Mouse (Mus musculus): ENCODE results near the gene Acacb. TPM values are rescaled to one million over a fixed set of nuclear protein-coding genes. Genes with fewer than 3 reads are reported as not detected.

Gene Acacb
- polyA plus RNA-seq, 1 experiment from 2014 or later: 5.1 TPM

DNA sequence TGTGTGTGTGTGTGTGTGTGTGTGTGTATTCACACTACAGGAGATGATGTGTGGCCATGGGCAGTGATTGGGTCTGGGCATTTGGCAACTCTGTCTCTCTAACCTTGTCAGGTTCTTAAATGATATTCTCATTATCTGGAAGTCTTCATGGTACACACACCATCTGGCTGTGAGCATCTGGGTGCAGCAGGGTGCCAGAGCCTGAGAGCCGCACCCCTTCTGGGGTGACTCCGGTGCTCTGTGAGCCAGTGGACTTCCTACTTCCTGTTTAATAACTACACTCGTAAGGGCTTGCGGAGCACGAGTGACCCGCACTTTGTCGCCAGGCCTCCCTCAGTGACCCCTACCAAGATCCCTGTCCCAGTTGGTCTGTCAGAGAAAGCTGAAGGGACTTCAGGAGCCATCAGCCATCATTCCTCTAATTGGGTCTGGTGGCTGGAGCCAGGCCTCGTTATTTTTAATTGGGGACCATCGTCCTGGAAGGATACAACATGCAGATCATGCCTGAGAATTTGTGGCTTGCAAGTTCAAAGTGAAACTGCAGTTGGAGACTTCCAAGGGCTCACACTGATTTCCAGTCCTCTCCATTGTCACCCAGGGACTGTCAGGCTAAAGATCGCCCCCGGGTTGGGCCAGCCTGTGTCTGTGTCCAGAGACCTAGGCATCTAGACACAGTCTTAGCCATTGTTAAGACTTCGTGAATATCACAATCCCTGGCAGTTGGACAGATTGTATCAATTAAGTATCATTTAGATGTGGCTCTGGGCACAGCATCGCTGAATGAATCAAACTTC, 138.5 kb downstream of the Acacb start:
- WGBS: 54% methylated on average over 13 of the region's 13 CpGs
- Histone ChIP-seq H3K4me2 (ENCODE audit: low read length) (no peak overlapping the region), H3K4me1 (ENCODE audit: control insufficient read depth, insufficient read depth, low read length) (peaks cover 5% of the 10 kb centered on the region), H3K9me3 (replicated peaks; ENCODE audit: control insufficient read depth, low read length, poor library complexity, severe bottlenecking) (no peaks in the 10 kb centered on the region), H3K36me3 (ENCODE audit: control insufficient read depth, insufficient read depth, low read length) (no peaks in the 10 kb centered on the region), H3K27me3 (ENCODE audit: control insufficient read depth, insufficient read depth, low read depth, low read length) (no peaks in the 10 kb centered on the region), H3K9ac (ENCODE audit: low read depth, low read length) (0 out of 2 replicates have a peak overlapping the region, but pooled peaks have one; percentile 10), H3K27ac (ENCODE audit: low read length) (no peak overlapping the region), H3K4me3 (ENCODE audit: low read depth, low read length) (no peak overlapping the region)
- no peak for ATAC-seq

GRCm38 (mm10) chr5:114285398-114285700, 139.0 kb downstream of the Acacb start:
- ATAC-seq: no peak

GRCm38 (mm10) chr5:114286102-114286501, 139.8 kb downstream of the Acacb start:
- Histone ChIP-seq H3K9me3 (replicated peaks; ENCODE audit: control insufficient read depth, low read length, poor library complexity, severe bottlenecking) (no peaks in the 10 kb centered on the region), H3K27ac (ENCODE audit: low read length) (no peak overlapping the region), H3K4me2 (ENCODE audit: low read length) (no peak overlapping the region)

More at GRCm38 (mm10) chr5:114285398-114285700, 139.0 kb downstream of the Acacb start:
- no peaks in the 10 kb centered on the region for H3K27me3 ChIP-seq (ENCODE audit: control insufficient read depth, insufficient read depth, low read depth, low read length)
- peaks cover 10% of the 10 kb centered on the region for H3K4me1 ChIP-seq (ENCODE audit: control insufficient read depth, insufficient read depth, low read length)
- no peak overlapping the region for H3K4me3 ChIP-seq (ENCODE audit: low read depth, low read length)
- H3K36me3 ChIP-seq (ENCODE audit: control insufficient read depth, insufficient read depth, low read length): no peaks in the 10 kb centered on the region
- H3K9me3 ChIP-seq (replicated peaks; ENCODE audit: control insufficient read depth, low read length, poor library complexity, severe bottlenecking): no peaks in the 10 kb centered on the region
- no peak overlapping the region for H3K27ac ChIP-seq (ENCODE audit: low read length)
- H3K4me2 ChIP-seq (ENCODE audit: low read length): no peak overlapping the region
- WGBS: 76% methylated on average over 3 of the region's 3 CpGs
- no peak overlapping the region for H3K9ac ChIP-seq (ENCODE audit: low read depth, low read length)

GRCm38 (mm10) chr5:114286872-114287571, 140.7 kb downstream of the Acacb start:
- H3K9ac ChIP-seq (ENCODE audit: low read depth, low read length): no peak overlapping the region
- H3K4me3 ChIP-seq (ENCODE audit: low read depth, low read length): no peak overlapping the region
- 88% methylated on average over 16 of the region's 16 CpGs for WGBS
- ATAC-seq: no peak
- no peaks in the 10 kb centered on the region for H3K36me3 ChIP-seq (ENCODE audit: control insufficient read depth, insufficient read depth, low read length)
- H3K27ac ChIP-seq (ENCODE audit: low read length): no peak overlapping the region
- H3K4me2 ChIP-seq (ENCODE audit: low read length): no peak overlapping the region
- peaks cover 12% of the 10 kb centered on the region for H3K4me1 ChIP-seq (ENCODE audit: control insufficient read depth, insufficient read depth, low read length)
- H3K27me3 ChIP-seq (ENCODE audit: control insufficient read depth, insufficient read depth, low read depth, low read length): no peaks in the 10 kb centered on the region
- H3K9me3 ChIP-seq (replicated peaks; ENCODE audit: control insufficient read depth, low read length, poor library complexity, severe bottlenecking): no peaks in the 10 kb centered on the region

More at GRCm38 (mm10) chr5:114286102-114286501, 139.8 kb downstream of the Acacb start:
- Histone ChIP-seq H3K9ac (ENCODE audit: low read depth, low read length) (no peak overlapping the region), H3K4me3 (ENCODE audit: low read depth, low read length) (no peak overlapping the region), H3K4me1 (ENCODE audit: control insufficient read depth, insufficient read depth, low read length) (peaks cover 12% of the 10 kb centered on the region), H3K27me3 (ENCODE audit: control insufficient read depth, insufficient read depth, low read depth, low read length) (no peaks in the 10 kb centered on the region), H3K36me3 (ENCODE audit: control insufficient read depth, insufficient read depth, low read length) (no peaks in the 10 kb centered on the region)
- no peak for ATAC-seq
- 82% methylated on average over 4 of the region's 4 CpGs for WGBS

GRCm38 (mm10) chr5:114288396-114288795, 142.1 kb downstream of the Acacb start:
- Histone ChIP-seq H3K9me3 (replicated peaks; ENCODE audit: control insufficient read depth, low read length, poor library complexity, severe bottlenecking) (no peaks in the 10 kb centered on the region), H3K4me1 (ENCODE audit: control insufficient read depth, insufficient read depth, low read length) (peaks cover 10% of the 10 kb centered on the region), H3K9ac (ENCODE audit: low read depth, low read length) (no peak overlapping the region), H3K27me3 (ENCODE audit: control insufficient read depth, insufficient read depth, low read depth, low read length) (no peaks in the 10 kb centered on the region), H3K27ac (ENCODE audit: low read length) (no peak overlapping the region), H3K4me2 (ENCODE audit: low read length) (no peak overlapping the region), H3K36me3 (ENCODE audit: control insufficient read depth, insufficient read depth, low read length) (no peaks in the 10 kb centered on the region), H3K4me3 (ENCODE audit: low read depth, low read length) (no peak overlapping the region)
- no peak for ATAC-seq
- 85% methylated on average over 5 of the region's 5 CpGs for WGBS

- Histone ChIP-seq H3K4me2 (ENCODE audit: low read length) (no peak within 1 kb of the TSS; the same call in 1 of the 2 replicates), H3K4me1 (ENCODE audit: control insufficient read depth, insufficient read depth, low read length) (peaks cover 10% of the 10 kb centered on the region), H3K36me3 (ENCODE audit: control insufficient read depth, insufficient read depth, low read length) (no peaks in the 10 kb centered on the region), H3K9me3 (replicated peaks; ENCODE audit: control insufficient read depth, low read length, poor library complexity, severe bottlenecking) (no peaks in the 10 kb centered on the region), H3K4me3 (ENCODE audit: low read depth, low read length) (no peak within 1 kb of the TSS), H3K27me3 (ENCODE audit: control insufficient read depth, insufficient read depth, low read depth, low read length) (no peaks in the 10 kb centered on the region), H3K9ac (ENCODE audit: low read depth, low read length) (no peak within 1 kb of the TSS; the same call in 1 of the 2 replicates), H3K27ac (ENCODE audit: low read length) (peak within 1 kb of the TSS; percentile 58)
- no peak for ATAC-seq
- 53% methylated on average over 13 of the region's 13 CpGs for WGBS
Measured at GRCm38 (mm10) chr5:114288874-114289273, 142.5 kb downstream of the Acacb start, which contains the start of gene Myo1h. Gene Myo1h, plus strand, starts transcription at chr5:114289166.

DNA sequence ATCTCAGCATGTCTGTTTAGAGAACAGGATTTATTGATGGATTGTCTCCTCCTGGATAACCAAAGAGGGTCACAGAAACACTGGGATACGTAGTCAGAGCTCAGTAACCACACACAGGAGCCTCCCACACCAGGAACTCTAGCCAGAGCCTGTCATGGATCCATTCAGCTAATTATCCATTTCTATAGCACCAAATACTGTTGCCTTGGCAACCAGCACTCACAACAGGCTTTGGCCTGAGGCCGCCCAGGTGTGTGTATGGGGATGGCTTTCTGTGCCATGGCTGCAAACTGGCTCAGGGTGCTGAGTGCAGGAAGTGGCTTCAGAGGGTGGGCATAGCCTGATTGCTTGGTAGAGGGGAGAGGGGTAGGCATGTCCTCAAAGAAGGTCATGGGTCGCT, 143.7 kb downstream of the Acacb start:
- no peaks in the 10 kb centered on the region for H3K9me3 ChIP-seq (replicated peaks; ENCODE audit: control insufficient read depth, low read length, poor library complexity, severe bottlenecking)
- no peak overlapping the region; the same call in 1 of the 2 replicates for H3K9ac ChIP-seq (ENCODE audit: low read depth, low read length)
- H3K27ac ChIP-seq (ENCODE audit: low read length): peak overlapping the region; percentile 58
- peaks cover 10% of the 10 kb centered on the region for H3K4me1 ChIP-seq (ENCODE audit: control insufficient read depth, insufficient read depth, low read length)
- no peak overlapping the region for H3K4me3 ChIP-seq (ENCODE audit: low read depth, low read length)
- 42% methylated on average over 3 of the region's 3 CpGs for WGBS
- no peak overlapping the region; the same call in 1 of the 2 replicates for H3K4me2 ChIP-seq (ENCODE audit: low read length)
- ATAC-seq: peak; percentile 84
- no peaks in the 10 kb centered on the region for H3K36me3 ChIP-seq (ENCODE audit: control insufficient read depth, insufficient read depth, low read length)
- H3K27me3 ChIP-seq (ENCODE audit: control insufficient read depth, insufficient read depth, low read depth, low read length): no peaks in the 10 kb centered on the region

- WGBS: 15% methylated on average over 22 of the region's 22 CpGs
- Histone ChIP-seq H3K9ac (ENCODE audit: low read depth, low read length) (no peak overlapping the region), H3K36me3 (ENCODE audit: control insufficient read depth, insufficient read depth, low read length) (no peaks in the 10 kb centered on the region), H3K27me3 (ENCODE audit: control insufficient read depth, insufficient read depth, low read depth, low read length) (peaks cover 5% of the 10 kb centered on the region), H3K4me3 (ENCODE audit: low read depth, low read length) (no peak overlapping the region), H3K4me2 (ENCODE audit: low read length) (no peak overlapping the region), H3K9me3 (replicated peaks; ENCODE audit: control insufficient read depth, low read length, poor library complexity, severe bottlenecking) (no peaks in the 10 kb centered on the region), H3K27ac (ENCODE audit: low read length) (no peak overlapping the region), H3K4me1 (ENCODE audit: control insufficient read depth, insufficient read depth, low read length) (peaks cover 13% of the 10 kb centered on the region; the same call in 1 of the 2 replicates)
- no peak for ATAC-seq
Measured at GRCm38 (mm10) chr5:114296693-114297631, 150.6 kb downstream of the Acacb start.
